Mouse (Mus musculus) left cerebral cortex, adult 11 months (tissue): ENCODE results near the gene Tagln3.

Source experiments
- DNase-seq: peaks from one replicate; pipeline ENCODE4 v3.0.0; 2022; ENCODE audit warnings: low spot score

Gene Tagln3

GRCm38 (mm10) chr16:45724061-45724741 lies at the start of gene Tagln3:
TSS of gene Tagln3 (minus strand) at chr16:45724608.
- peak; percentile 67 for DNase-seq

GRCm38 (mm10) chr16:45770914-45771313 lies 46.5 kb upstream of the Tagln3 start:
- DNase-seq = no peak

GRCm38 (mm10) chr16:45767853-45768640 lies 43.6 kb upstream of the Tagln3 start:
- DNase-seq = no peak

GRCm38 (mm10) chr16:45767434-45767833 lies 43.0 kb upstream of the Tagln3 start:
- no peak for DNase-seq

GRCm38 (mm10) chr16:45765801-45766494 lies 41.5 kb upstream of the Tagln3 start:
- no peak for DNase-seq

GRCm38 (mm10) chr16:45765102-45765501 lies 40.7 kb upstream of the Tagln3 start:
- DNase-seq = no peak

- DNase-seq = no peak
Measured at GRCm38 (mm10) chr16:45762859-45763505, 38.6 kb upstream of the Tagln3 start.

GRCm38 (mm10) chr16:45761425-45761824 lies 37.0 kb upstream of the Tagln3 start:
- DNase-seq = no peak

- no peak for DNase-seq
Measured at GRCm38 (mm10) chr16:45758726-45759269, 34.4 kb upstream of the Tagln3 start.

- DNase-seq = no peak
Measured at GRCm38 (mm10) chr16:45757421-45758078, 33.1 kb upstream of the Tagln3 start.

GRCm38 (mm10) chr16:45756855-45757254 lies 32.4 kb upstream of the Tagln3 start:
- DNase-seq = peak; percentile 68

- no peak for DNase-seq
Measured at GRCm38 (mm10) chr16:45743591-45744144, 19.3 kb upstream of the Tagln3 start.

GRCm38 (mm10) chr16:45742615-45743476 lies 18.4 kb upstream of the Tagln3 start, which contains the start of gene Abhd10:
TSS of gene Abhd10 (minus strand) at chr16:45742955.
- DNase-seq = peak; percentile 90

- DNase-seq = no peak
Measured at GRCm38 (mm10) chr16:45737880-45738279, 13.5 kb upstream of the Tagln3 start.

- DNase-seq = no peak
Measured at GRCm38 (mm10) chr16:45736724-45737123, 12.3 kb upstream of the Tagln3 start.

- DNase-seq = no peak
Measured at GRCm38 (mm10) chr16:45729163-45729562, 4.8 kb upstream of the Tagln3 start.

- DNase-seq = no peak
Measured at GRCm38 (mm10) chr16:45724742-45725102, 314 bp upstream of the Tagln3 start.

GRCm38 (mm10) chr16:45723172-45723901 lies 1.1 kb downstream of the Tagln3 start:
- no peak for DNase-seq

GRCm38 (mm10) chr16:45722460-45722951 lies 1.9 kb downstream of the Tagln3 start:
- no peak for DNase-seq
